Mouse (Mus musculus) heart, embryonic 11.5 days (tissue): ENCODE measurements around the gene Tgif2lx2. TPM values are rescaled to one million over a fixed set of nuclear protein-coding genes. Genes with fewer than 3 reads are reported as not detected.
"Not testable (repeated sequence)": the region's sequence is repeated elsewhere in the genome, so short reads cannot be mapped to it uniquely, and the experiment has no call there.

Experiments
- ATAC-seq: fragments of 200-750 bp; cut with Nextera tagmentation; replicated peaks from 2 replicates; pipeline ENCODE4 v1.8.0; 2017; ENCODE audit warnings: moderate library complexity; ENCODE audit not compliant: insufficient number of reproducible peaks, low FRiP score, low TSS enrichment
- H3K27ac ChIP-seq: fragments of 300-500 bp; sonication (generic); 2 replicates; pipeline ENCODE4 v1.5.1; 2014; ENCODE audit warnings: mild to moderate bottlenecking, low read depth, low read length
- H3K27me3 ChIP-seq: fragments of 300-500 bp; sonication (generic); 2 replicates; pipeline ENCODE4 v1.6.1; 2014; ENCODE audit warnings: mild to moderate bottlenecking, low read length, mixed read lengths; ENCODE audit not compliant: control insufficient read depth, insufficient read depth
- H3K36me3 ChIP-seq: fragments of 300-500 bp; sonication (generic); 2 replicates; pipeline ENCODE4 v1.6.1; 2014; ENCODE audit warnings: mild to moderate bottlenecking, low read length, moderate library complexity, mixed read lengths; ENCODE audit not compliant: control insufficient read depth, insufficient read depth
- H3K4me1 ChIP-seq: fragments of 300-500 bp; sonication (generic); 2 replicates; pipeline ENCODE4 v1.6.1; 2014; ENCODE audit warnings: low read length; ENCODE audit not compliant: control insufficient read depth, insufficient read depth
- H3K4me2 ChIP-seq: fragments of 300-500 bp; sonication (generic); 2 replicates; pipeline ENCODE4 v1.6.1; 2014; ENCODE audit warnings: mild to moderate bottlenecking, moderate library complexity
- H3K4me3 ChIP-seq: fragments of 300-500 bp; sonication (generic); 2 replicates; pipeline ENCODE4 v1.5.1; 2014; ENCODE audit warnings: low read depth, low read length
- H3K9ac ChIP-seq: fragments of 300-500 bp; sonication (generic); 2 replicates; pipeline ENCODE4 v1.6.1; 2014; ENCODE audit warnings: mild to moderate bottlenecking, low read depth, low read length, moderate library complexity
- H3K9me3 ChIP-seq: fragments of 300-500 bp; sonication (generic); replicated peaks from 2 replicates; pipeline ENCODE4 v1.6.1; 2016; ENCODE audit warnings: low read length; ENCODE audit not compliant: control insufficient read depth
- WGBS: fragments of 180-500 bp; shearing (Covaris S2); extraction: QIAGEN DNeasy Blood & Tissue Kit; methylation state at CpG from one replicate; pipeline ENCODE4 v1.1.7; 2014; ENCODE audit not compliant: insufficient replicate concordance; 5-methylcytosine and 5-hydroxymethylcytosine counted together
- polyA plus RNA-seq: library from polyadenylated mRNA; unstranded; fragments of >200 nt; fragmentation: Nextera tagmentation; extraction: Ambion mirVana; gene quantifications from 2 replicates; pipeline ENCODE4 v1.2.1, GENCODE M21; 2014

The Tgif2lx2 gene
- not detected in 2 replicates for polyA plus RNA-seq

GRCm38 (mm10) chrX:118426927-118427326 is at the start of gene Tgif2lx2:
Tgif2lx2 (plus strand) TSS chrX:118427227.
- not testable (repeated sequence) for H3K27ac ChIP-seq, H3K4me1 ChIP-seq, H3K9ac ChIP-seq, ATAC-seq, H3K27me3 ChIP-seq, H3K36me3 ChIP-seq, H3K4me3 ChIP-seq, H3K9me3 ChIP-seq, H3K4me2 ChIP-seq
- WGBS = no CpG with 5 or more reads among the region's 5 CpGs

Other genes starting within 250 kb of the Tgif2lx2 start
- not detected in 2 replicates for gene Tgif2lx1, start 53.5 kb downstream of the Tgif2lx2 start, polyA plus RNA-seq